Mouse (Mus musculus) heart, embryonic 16.5 days (tissue): ENCODE data around the gene Med14. TPM values are rescaled to one million over a fixed set of nuclear protein-coding genes. Genes with fewer than 3 reads are reported as not detected.

Experiments used
- ATAC-seq: fragments of 200-750 bp; cut with Nextera tagmentation; replicated peaks from 2 replicates; pipeline ENCODE4 v1.8.0; 2017; ENCODE audit warnings: moderate number of reproducible peaks; ENCODE audit not compliant: insufficient read depth, low FRiP score; ENCODE audit errors: extremely low read depth
- H3K27ac ChIP-seq: fragments of 300-500 bp; sonication (generic); 2 replicates; pipeline ENCODE4 v1.5.1; 2014; ENCODE audit warnings: mild to moderate bottlenecking, low read length, control low read depth, moderate library complexity
- H3K27me3 ChIP-seq: fragments of 300-500 bp; sonication (generic); 2 replicates; pipeline ENCODE4 v1.6.1; 2014; ENCODE audit warnings: low read length, mixed read lengths; ENCODE audit not compliant: control insufficient read depth, insufficient read depth
- H3K36me3 ChIP-seq: fragments of 300-500 bp; sonication (generic); 2 replicates; pipeline ENCODE4 v1.6.1; 2014; ENCODE audit not compliant: control insufficient read depth, insufficient read depth
- H3K4me1 ChIP-seq: fragments of 300-500 bp; sonication (generic); 2 replicates; pipeline ENCODE4 v1.6.1; 2014; ENCODE audit warnings: low read length, mixed read lengths; ENCODE audit not compliant: control insufficient read depth, insufficient read depth
- H3K4me2 ChIP-seq: fragments of 300-500 bp; sonication (generic); 2 replicates; pipeline ENCODE4 v1.6.1; 2014; ENCODE audit warnings: low read depth, mild to moderate bottlenecking, control low read depth, low read length
- H3K4me3 ChIP-seq: fragments of 300-500 bp; sonication (generic); 2 replicates; pipeline ENCODE4 v1.5.1; 2014; ENCODE audit warnings: mild to moderate bottlenecking, control low read depth, low read length
- H3K9ac ChIP-seq: fragments of 300-500 bp; sonication (generic); 2 replicates; pipeline ENCODE4 v1.6.1; 2014; ENCODE audit warnings: low read length, control low read depth
- H3K9me3 ChIP-seq: fragments of 300-500 bp; sonication (generic); replicated peaks from 2 replicates; pipeline ENCODE4 v1.6.1; 2016; ENCODE audit warnings: low read length; ENCODE audit not compliant: control insufficient read depth
- WGBS: fragments of 180-500 bp; shearing (Covaris S2); extraction: QIAGEN DNeasy Blood & Tissue Kit; methylation state at CpG from one replicate; pipeline ENCODE4 v1.1.7; 2014; 5-methylcytosine and 5-hydroxymethylcytosine counted together
- polyA plus RNA-seq: library from polyadenylated mRNA; unstranded; fragments of >200 nt; fragmentation: Nextera tagmentation; extraction: Ambion mirVana; gene quantifications from 2 replicates; pipeline ENCODE4 v1.2.1, GENCODE M21; 2015

Gene Med14
- polyA plus RNA-seq, result 13.7 and 14.1 TPM in 2 replicates

GRCm38 (mm10) chrX:12761626-12762333, at the start of gene Med14:
Gene Med14, minus strand, starts transcription at chrX:12762073.
- Histone ChIP-seq H3K27me3 (peaks cover 15% of the 10 kb centered on the region), H3K9ac (peak within 1 kb of the TSS; percentile 85), H3K36me3 (no peaks in the 10 kb centered on the region), H3K9me3 (no peaks in the 10 kb centered on the region), H3K4me2 (peak within 1 kb of the TSS; percentile 72), H3K27ac (peak within 1 kb of the TSS; percentile 97), H3K4me1 (peaks cover 4% of the 10 kb centered on the region), H3K4me3 (peak within 1 kb of the TSS; percentile 69)
- 7% methylated on average over 41 of the region's 79 CpGs for WGBS
- ATAC-seq, result peak; percentile 95

- H3K9ac ChIP-seq, result no peak overlapping the region
- no peak overlapping the region for H3K27ac ChIP-seq
- ATAC-seq, result no peak
- H3K4me1 ChIP-seq, result no peaks in the 10 kb centered on the region
- no peaks in the 10 kb centered on the region for H3K36me3 ChIP-seq
- no peaks in the 10 kb centered on the region for H3K9me3 ChIP-seq
- H3K4me2 ChIP-seq, result no peak overlapping the region
- H3K4me3 ChIP-seq, result no peak overlapping the region
- no peaks in the 10 kb centered on the region for H3K27me3 ChIP-seq
- WGBS, result 62% methylated on average over 4 of the region's 4 CpGs
Observed at GRCm38 (mm10) chrX:12800559-12800958, 38.7 kb upstream of the Med14 start.

DNA sequence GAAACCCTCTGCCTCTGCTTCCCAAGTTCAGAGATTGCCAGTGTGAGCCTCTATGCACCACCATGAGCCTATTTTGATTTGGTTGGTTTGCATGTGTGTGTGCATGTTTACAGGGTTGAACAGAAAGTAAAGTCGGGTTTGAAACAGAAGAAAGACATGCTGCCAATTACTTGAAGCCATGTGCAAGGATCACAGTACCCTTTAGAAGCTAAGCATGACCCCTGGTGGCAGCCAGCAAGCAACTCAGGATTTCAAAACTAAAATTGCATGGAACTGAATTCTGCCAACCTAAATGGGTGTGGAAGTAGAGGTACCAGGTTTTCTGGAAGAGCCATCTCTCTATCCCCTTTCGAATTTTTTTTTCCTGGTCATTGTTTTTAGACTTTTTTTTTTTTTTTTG, 33.0 kb upstream of the Med14 start:
- Histone ChIP-seq H3K27ac (no peak overlapping the region), H3K36me3 (no peaks in the 10 kb centered on the region), H3K4me1 (no peaks in the 10 kb centered on the region), H3K9ac (peak overlapping the region; percentile 38; the same call in 1 of the 2 replicates), H3K9me3 (no peaks in the 10 kb centered on the region), H3K4me2 (no peak overlapping the region; the same call in 1 of the 2 replicates), H3K4me3 (no peak overlapping the region), H3K27me3 (no peaks in the 10 kb centered on the region)
- ATAC-seq, result no peak
- WGBS, result 30% methylated on average over 2 of the region's 2 CpGs

GRCm38 (mm10) chrX:12791674-12792340, 29.9 kb upstream of the Med14 start:
- H3K9me3 ChIP-seq, result no peaks in the 10 kb centered on the region
- no peak overlapping the region for H3K27ac ChIP-seq
- no peak overlapping the region for H3K4me2 ChIP-seq
- no peaks in the 10 kb centered on the region for H3K27me3 ChIP-seq
- ATAC-seq, result no peak
- H3K9ac ChIP-seq, result no peak overlapping the region
- H3K36me3 ChIP-seq, result no peaks in the 10 kb centered on the region
- H3K4me1 ChIP-seq, result no peaks in the 10 kb centered on the region
- WGBS, result 73% methylated on average over 4 of the region's 4 CpGs
- no peak overlapping the region for H3K4me3 ChIP-seq

DNA sequence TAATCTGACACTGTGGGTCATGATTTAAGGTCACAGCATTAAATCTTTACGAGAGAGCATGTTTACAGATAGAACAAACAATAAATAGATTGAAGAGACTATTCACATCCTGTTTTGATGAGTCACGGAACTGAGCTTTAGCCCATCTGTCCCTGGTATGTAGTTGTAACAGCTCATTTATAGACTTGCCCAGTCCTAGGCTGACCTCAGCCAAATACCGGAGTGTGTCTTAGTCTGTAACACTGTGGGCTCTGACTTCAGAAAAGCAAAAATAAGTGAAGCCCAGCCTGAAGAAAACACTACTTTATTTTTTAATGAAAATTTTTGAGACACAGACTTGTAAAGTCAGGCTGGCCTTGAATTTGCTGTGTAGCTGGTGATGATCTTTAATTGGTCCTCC, 11.4 kb upstream of the Med14 start:
- Histone ChIP-seq H3K27ac (no peak overlapping the region), H3K4me2 (no peak overlapping the region), H3K9me3 (no peaks in the 10 kb centered on the region), H3K27me3 (no peaks in the 10 kb centered on the region), H3K4me1 (no peaks in the 10 kb centered on the region), H3K36me3 (no peaks in the 10 kb centered on the region), H3K9ac (no peak overlapping the region), H3K4me3 (no peak overlapping the region)
- WGBS, result 67% methylated on average over 3 of the region's 3 CpGs
- ATAC-seq, result no peak

DNA sequence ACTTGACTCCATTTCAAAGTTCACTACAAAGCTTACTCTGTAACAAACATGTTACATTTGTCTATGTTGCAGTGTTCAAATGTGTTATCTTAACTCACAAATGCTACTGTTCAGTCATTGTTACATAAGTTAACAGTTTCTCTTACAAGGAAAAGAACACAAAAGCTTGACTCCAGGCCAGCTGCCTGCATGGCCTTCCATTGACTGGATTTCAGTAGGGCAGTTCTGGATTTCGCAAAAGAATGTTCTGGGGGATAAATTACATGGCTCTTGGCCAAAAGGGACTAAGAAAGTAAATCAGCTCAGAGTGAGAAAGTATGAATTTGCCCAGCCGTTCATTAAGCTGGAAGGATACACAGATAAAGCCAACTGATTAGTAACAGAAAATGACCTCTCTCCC, 9.7 kb upstream of the Med14 start:
- no peak for ATAC-seq
- H3K27ac ChIP-seq, result no peak overlapping the region
- WGBS, result 41% methylated on average over 2 of the region's 2 CpGs

GRCm38 (mm10) chrX:12768571-12768970, 6.7 kb upstream of the Med14 start:
- WGBS, result 71% methylated on average over 3 of the region's 3 CpGs
- H3K4me1 ChIP-seq, result no peaks in the 10 kb centered on the region
- H3K9me3 ChIP-seq, result no peaks in the 10 kb centered on the region
- H3K36me3 ChIP-seq, result no peaks in the 10 kb centered on the region
- no peak overlapping the region for H3K27ac ChIP-seq
- ATAC-seq, result no peak
- no peak overlapping the region for H3K9ac ChIP-seq
- no peaks in the 10 kb centered on the region for H3K27me3 ChIP-seq
- no peak overlapping the region for H3K4me3 ChIP-seq
- H3K4me2 ChIP-seq, result no peak overlapping the region

More for the DNA sequence above, 9.7 kb upstream of the Med14 start:
- Histone ChIP-seq H3K9ac (no peak overlapping the region), H3K9me3 (no peaks in the 10 kb centered on the region), H3K36me3 (no peaks in the 10 kb centered on the region), H3K4me2 (no peak overlapping the region), H3K27me3 (no peaks in the 10 kb centered on the region), H3K4me3 (no peak overlapping the region), H3K4me1 (no peaks in the 10 kb centered on the region)

GRCm38 (mm10) chrX:12766846-12767564, 5.1 kb upstream of the Med14 start:
- Histone ChIP-seq H3K9ac (no peak overlapping the region), H3K27me3 (peaks cover 4% of the 10 kb centered on the region; the same call in 1 of the 2 replicates), H3K4me1 (no peaks in the 10 kb centered on the region; the same call in 1 of the 2 replicates), H3K27ac (no peak overlapping the region), H3K4me2 (no peak overlapping the region), H3K9me3 (no peaks in the 10 kb centered on the region), H3K4me3 (no peak overlapping the region), H3K36me3 (no peaks in the 10 kb centered on the region)
- ATAC-seq, result no peak
- WGBS, result 62% methylated on average over 4 of the region's 4 CpGs
